Mouse (Mus musculus): ENCODE data around the gene Polg2. TPM values are rescaled to one million over a fixed set of nuclear protein-coding genes. Genes with fewer than 3 reads are reported as not detected.

Polg2 gene
- polyA plus RNA-seq, 1 experiment from 2014 or later = 1.2 TPM

Other genes with a start within 250 kb of the Polg2 start
- gene Tex2, start 166.1 kb downstream of the Polg2 start, polyA plus RNA-seq (2018) = 25.1 to 36.4 TPM (median 27.4 TPM) in 3 replicates
- gene Pecam1, start 28.9 kb downstream of the Polg2 start, polyA plus RNA-seq (2018) = 0.71 to 1.5 TPM (median 0.98 TPM) in 3 replicates
- gene Milr1, start 28.3 kb downstream of the Polg2 start, polyA plus RNA-seq (2018) = 97.9 to 163 TPM (median 103 TPM) in 3 replicates
- 399 to 726 TPM (median 627 TPM) in 3 replicates for gene Ddx5, start 9.6 kb upstream of the Polg2 start, polyA plus RNA-seq (2018)
- 6.7 to 17.1 TPM (median 14.3 TPM) in 3 replicates for gene Cep95, start 9.7 kb upstream of the Polg2 start, polyA plus RNA-seq (2018)
- 13.7 to 17.8 TPM (median 15.9 TPM) in 3 replicates for gene Smurf2, start 141.2 kb upstream of the Polg2 start, polyA plus RNA-seq (2018)
- gene Kpna2, start 220.0 kb upstream of the Polg2 start, polyA plus RNA-seq (2018) = 36.6 to 71.0 TPM (median 57.2 TPM) in 3 replicates
- 0.27 to 0.42 TPM (median 0.29 TPM) in 3 replicates for gene 1810010H24Rik, start 246.1 kb upstream of the Polg2 start, polyA plus RNA-seq (2018)